Mouse (Mus musculus): ENCODE results near the gene Dlx2. TPM values are rescaled to one million over a fixed set of nuclear protein-coding genes. Genes with fewer than 3 reads are reported as not detected.

The Dlx2 gene
- polyA plus RNA-seq, 1 experiment from 2014 or later: 0.28 TPM

GRCm38 (mm10) chr2:71494971-71495370 is 51.6 kb downstream of the Dlx2 start:
- no peak for ATAC-seq (ENCODE audit: low FRiP score)
- Histone ChIP-seq H3K9ac (no peak overlapping the region), H3K4me3 (replicated peaks; ENCODE audit: low read length) (no peak overlapping the region), H3K27me3 (ENCODE audit: control insufficient read depth, insufficient read depth, low read length) (no peaks in the 10 kb centered on the region), H3K4me2 (replicated peaks) (peak overlapping the region; percentile 16; the same call in 1 of the 2 replicates), H3K36me3 (replicated peaks; ENCODE audit: control insufficient read depth, insufficient read depth) (no peaks in the 10 kb centered on the region), H3K27ac (no peak overlapping the region), H3K9me3 (ENCODE audit: control insufficient read depth, low read length) (no peaks in the 10 kb centered on the region), H3K4me1 (replicated peaks; ENCODE audit: control insufficient read depth, insufficient read depth, low read length) (peaks cover 13% of the 10 kb centered on the region; the same call in 1 of the 2 replicates)
- peak; percentile 52 for DNase-seq (ENCODE audit: low spot score)
- WGBS: 10% methylated on average over 4 of the region's 4 CpGs

GRCm38 (mm10) chr2:71494503-71494902 is 52.1 kb downstream of the Dlx2 start:
- H3K27me3 ChIP-seq (ENCODE audit: control insufficient read depth, insufficient read depth, low read length): no peaks in the 10 kb centered on the region
- H3K27ac ChIP-seq: no peak overlapping the region
- H3K9ac ChIP-seq: no peak overlapping the region
- no peaks in the 10 kb centered on the region for H3K9me3 ChIP-seq (ENCODE audit: control insufficient read depth, low read length)
- DNase-seq (ENCODE audit: low spot score): no peak
- H3K36me3 ChIP-seq (replicated peaks; ENCODE audit: control insufficient read depth, insufficient read depth): no peaks in the 10 kb centered on the region
- peak overlapping the region; percentile 16; the same call in 1 of the 2 replicates for H3K4me2 ChIP-seq (replicated peaks)
- WGBS: 42% methylated on average over 10 of the region's 10 CpGs
- no peak for ATAC-seq (ENCODE audit: low FRiP score)
- H3K4me3 ChIP-seq (replicated peaks; ENCODE audit: low read length): no peak overlapping the region
- peaks cover 11% of the 10 kb centered on the region; the same call in 1 of the 2 replicates for H3K4me1 ChIP-seq (replicated peaks; ENCODE audit: control insufficient read depth, insufficient read depth, low read length)

Other genes starting within 250 kb of the Dlx2 start
- 108 and 122 TPM in 2 replicates for gene Slc25a12, start 179.0 kb downstream of the Dlx2 start, polyA plus RNA-seq (2014; fragmentation: Nextera tagmentation; extraction: Ambion mirVana)
- gene Hat1, start 157.8 kb downstream of the Dlx2 start, polyA plus RNA-seq (2014; fragmentation: Nextera tagmentation; extraction: Ambion mirVana): 50.6 and 52.7 TPM in 2 replicates
- gene Metap1d, start 93.5 kb downstream of the Dlx2 start, polyA plus RNA-seq (2014; fragmentation: Nextera tagmentation; extraction: Ambion mirVana): 30.9 and 32.7 TPM in 2 replicates
- gene Dlx1, start 18.6 kb downstream of the Dlx2 start, polyA plus RNA-seq (2014; fragmentation: Nextera tagmentation; extraction: Ambion mirVana): 0.52 TPM in 1 of 2 replicates, not detected in the other
- 34.7 and 35.9 TPM in 2 replicates for gene Itga6, start 198.9 kb upstream of the Dlx2 start, polyA plus RNA-seq (2014; fragmentation: Nextera tagmentation; extraction: Ambion mirVana)